Comparison of ENCODE assay signal across 8 mouse cellular contexts in genomic region chr2:39008954-39009365, GRCm38 (mm10). TPM values are rescaled to one million over a fixed set of nuclear protein-coding genes. Genes with fewer than 3 reads are reported as not detected.
DNase-seq lines count a peak whose midpoint lies in the region; ATAC-seq and TF ChIP-seq lines count a peak whose summit lies in the region.

No protein-coding gene starts in this region.

- peak overlapping the region; percentile 97 for H3K9ac ChIP-seq in hindbrain, embryonic 13.5 days
- H3K9ac ChIP-seq in liver, embryonic 13.5 days: peak overlapping the region; percentile 97
- H3K9ac ChIP-seq in neural tube, embryonic 12.5 days: peak overlapping the region; percentile 80

- H3K4me2 ChIP-seq in hindbrain, embryonic 13.5 days: peak overlapping the region; percentile 98
- peak overlapping the region; percentile 94 for H3K4me2 ChIP-seq in liver, embryonic 13.5 days
- peak overlapping the region; percentile 94 for H3K4me2 ChIP-seq in neural tube, embryonic 12.5 days (replicated peaks)

- peak overlapping the region; percentile 96 for H3K27ac ChIP-seq in testis, adult 2 months (ENCODE audit: control insufficient read depth, insufficient read depth, low read depth, low read length)
- peak overlapping the region; percentile 94; the same call in 1 of the 2 replicates for H3K27ac ChIP-seq in hindbrain, embryonic 13.5 days
- H3K27ac ChIP-seq in liver, embryonic 13.5 days: peak overlapping the region; percentile 93
- H3K27ac ChIP-seq in neural tube, embryonic 12.5 days: no peak overlapping the region

- peak overlapping the region; percentile 99 for H3K4me3 ChIP-seq in testis, adult 2 months (ENCODE audit: control insufficient read depth, low read depth, low read length)
- H3K4me3 ChIP-seq in hindbrain, embryonic 13.5 days: peak overlapping the region; percentile 94
- peak overlapping the region; percentile 93 for H3K4me3 ChIP-seq in liver, embryonic 13.5 days (replicated peaks)
- H3K4me3 ChIP-seq in neural tube, embryonic 12.5 days: peak overlapping the region; percentile 88

- peaks cover 2% of the 10 kb centered on the region for H3K36me3 ChIP-seq in testis, adult 2 months (ENCODE audit: control insufficient read depth, insufficient read depth, low read length)
- H3K36me3 ChIP-seq in hindbrain, embryonic 13.5 days: peaks cover 19% of the 10 kb centered on the region
- peaks cover 28% of the 10 kb centered on the region for H3K36me3 ChIP-seq in liver, embryonic 13.5 days
- H3K36me3 ChIP-seq in neural tube, embryonic 12.5 days: peaks cover 12% of the 10 kb centered on the region; the same call in 1 of the 2 replicates

- no peak for ATAC-seq in hindbrain, embryonic 13.5 days (ENCODE audit: low FRiP score)
- no peak for ATAC-seq in liver, embryonic 13.5 days (ENCODE audit: low read depth)
- ATAC-seq in neural tube, embryonic 12.5 days (ENCODE audit: low FRiP score, low read depth): no peak
- ATAC-seq in erythroid progenitor cell, adult 5-6 weeks (replicated peaks; ENCODE audit: low FRiP score, poor library complexity, severe bottlenecking): no peak

- no peak for TF ChIP-seq CTCF in testis, adult 2 months (IDR thresholded peaks at IDR 0.05; ENCODE audit: control insufficient read depth, insufficient read depth, insufficient replicate concordance, low read depth, low read length)

- no peaks in the 10 kb centered on the region for H3K9me3 ChIP-seq in hindbrain, embryonic 13.5 days
- H3K9me3 ChIP-seq in liver, embryonic 13.5 days (replicated peaks): no peaks in the 10 kb centered on the region
- no peaks in the 10 kb centered on the region for H3K9me3 ChIP-seq in neural tube, embryonic 12.5 days

- 36% methylated on average over 3 of the region's 3 CpGs for WGBS in hindbrain, embryonic 13.5 days
- WGBS in liver, embryonic 13.5 days (ENCODE audit: insufficient replicate concordance): 6% methylated on average over 3 of the region's 3 CpGs
- WGBS in neural tube, embryonic 12.5 days: 26% methylated on average over 3 of the region's 3 CpGs

- no peak for TF ChIP-seq POLR2A in testis, adult 2 months (IDR thresholded peaks at IDR 0.05; ENCODE audit: control insufficient read depth, low read depth, low read length)

- no peak for DNase-seq in testis, postnatal 14 days (ENCODE audit: low spot score)
- peak; percentile 45 for DNase-seq in embryo, embryonic 10.5 days (ENCODE audit: low spot score)
- DNase-seq in liver, embryonic 13.5 days: no peak
- no peak for DNase-seq in urinary bladder, adult 2 months (ENCODE audit: low spot score)

- no peaks in the 10 kb centered on the region for H3K27me3 ChIP-seq in testis, adult 2 months (ENCODE audit: control insufficient read depth, insufficient read depth, low read length)
- no peaks in the 10 kb centered on the region for H3K27me3 ChIP-seq in hindbrain, embryonic 13.5 days
- H3K27me3 ChIP-seq in liver, embryonic 13.5 days: no peaks in the 10 kb centered on the region
- H3K27me3 ChIP-seq in neural tube, embryonic 12.5 days (replicated peaks): no peaks in the 10 kb centered on the region

- H3K4me1 ChIP-seq in testis, adult 2 months (ENCODE audit: control insufficient read depth, insufficient read depth, low read length): peaks cover 17% of the 10 kb centered on the region
- peaks cover 56% of the 10 kb centered on the region for H3K4me1 ChIP-seq in hindbrain, embryonic 13.5 days (replicated peaks)
- H3K4me1 ChIP-seq in liver, embryonic 13.5 days (replicated peaks): peaks cover 71% of the 10 kb centered on the region
- peaks cover 30% of the 10 kb centered on the region for H3K4me1 ChIP-seq in neural tube, embryonic 12.5 days

RNA-seq across cellular contexts. Expression of gene Rpl35, which starts 3.5 kb away (rescaled TPM):
- polyA plus RNA-seq in testis, adult 2 months (2012; rRNA removed): 162 and 205 TPM in 2 replicates
- 721 and 760 TPM in 2 replicates for polyA plus RNA-seq in hindbrain, embryonic 13.5 days (2015; fragmentation: Nextera tagmentation; extraction: Ambion mirVana)
- polyA plus RNA-seq in liver, embryonic 13.5 days (2015; fragmentation: Nextera tagmentation; extraction: Ambion mirVana): 845 and 923 TPM in 2 replicates
- polyA plus RNA-seq in neural tube, embryonic 12.5 days (2016; fragmentation: Nextera tagmentation; extraction: Ambion mirVana): 887 and 959 TPM in 2 replicates
- 226 and 288 TPM in 2 replicates for total RNA-seq in erythroid progenitor cell, adult 5-6 weeks (2015; ENCODE audit: low replicate concordance)
- total RNA-seq in erythroid progenitor cell, adult 5-6 weeks (2017; ENCODE audit: low replicate concordance): 201 and 298 TPM in 2 replicates
- polyA plus RNA-seq in urinary bladder, adult 2 months (2012; rRNA removed): 609 and 648 TPM in 2 replicates

RNA-seq across cellular contexts. Expression of gene Arpc5l, which starts 3.8 kb away (rescaled TPM):
- polyA plus RNA-seq in testis, adult 2 months (2012; rRNA removed): 74.6 and 75.7 TPM in 2 replicates
- polyA plus RNA-seq in hindbrain, embryonic 13.5 days (2015; fragmentation: Nextera tagmentation; extraction: Ambion mirVana): 135 TPM in 2 replicates
- polyA plus RNA-seq in liver, embryonic 13.5 days (2015; fragmentation: Nextera tagmentation; extraction: Ambion mirVana): 74.0 and 76.6 TPM in 2 replicates
- 122 and 133 TPM in 2 replicates for polyA plus RNA-seq in neural tube, embryonic 12.5 days (2016; fragmentation: Nextera tagmentation; extraction: Ambion mirVana)
- 31.9 and 56.6 TPM in 2 replicates for total RNA-seq in erythroid progenitor cell, adult 5-6 weeks (2015; ENCODE audit: low replicate concordance)
- total RNA-seq in erythroid progenitor cell, adult 5-6 weeks (2017; ENCODE audit: low replicate concordance): 33.6 and 47.9 TPM in 2 replicates
- 72.3 and 79.9 TPM in 2 replicates for polyA plus RNA-seq in urinary bladder, adult 2 months (2012; rRNA removed)

RNA-seq across cellular contexts. Expression of gene Wdr38, which starts 11.7 kb away (rescaled TPM):
- polyA plus RNA-seq in testis, adult 2 months (2012; rRNA removed): 79.1 and 99.2 TPM in 2 replicates
- polyA plus RNA-seq in hindbrain, embryonic 13.5 days (2015; fragmentation: Nextera tagmentation; extraction: Ambion mirVana): 1.8 and 1.9 TPM in 2 replicates
- 0.66 and 0.76 TPM in 2 replicates for polyA plus RNA-seq in liver, embryonic 13.5 days (2015; fragmentation: Nextera tagmentation; extraction: Ambion mirVana)
- 1.6 and 2.0 TPM in 2 replicates for polyA plus RNA-seq in neural tube, embryonic 12.5 days (2016; fragmentation: Nextera tagmentation; extraction: Ambion mirVana)
- 0.72 TPM in 1 of 2 replicates, not detected in the other for total RNA-seq in erythroid progenitor cell, adult 5-6 weeks (2015; ENCODE audit: low replicate concordance)
- total RNA-seq in erythroid progenitor cell, adult 5-6 weeks (2017; ENCODE audit: low replicate concordance): 0.13 TPM in 1 of 2 replicates, not detected in the other
- 0.88 and 1.1 TPM in 2 replicates for polyA plus RNA-seq in urinary bladder, adult 2 months (2012; rRNA removed)

RNA-seq across cellular contexts. Expression of gene Golga1, which starts 56.4 kb away (rescaled TPM):
- 13.1 and 13.7 TPM in 2 replicates for polyA plus RNA-seq in testis, adult 2 months (2012; rRNA removed)
- polyA plus RNA-seq in hindbrain, embryonic 13.5 days (2015; fragmentation: Nextera tagmentation; extraction: Ambion mirVana): 35.4 and 35.5 TPM in 2 replicates
- polyA plus RNA-seq in liver, embryonic 13.5 days (2015; fragmentation: Nextera tagmentation; extraction: Ambion mirVana): 9.9 and 11.3 TPM in 2 replicates
- polyA plus RNA-seq in neural tube, embryonic 12.5 days (2016; fragmentation: Nextera tagmentation; extraction: Ambion mirVana): 31.4 and 31.5 TPM in 2 replicates
- total RNA-seq in erythroid progenitor cell, adult 5-6 weeks (2015; ENCODE audit: low replicate concordance): 10.1 and 19.8 TPM in 2 replicates
- 29.3 and 31.5 TPM in 2 replicates for total RNA-seq in erythroid progenitor cell, adult 5-6 weeks (2017; ENCODE audit: low replicate concordance)
- polyA plus RNA-seq in urinary bladder, adult 2 months (2012; rRNA removed): 27.6 and 33.4 TPM in 2 replicates

Comparison
In these comparisons a context has a peak if more than half of its experiments do, and no peak if none do; other contexts are left out.
1. RNA of gene Wdr38, which starts 11.7 kb away (polyA plus RNA-seq): 79.1 to 99.2 TPM in testis, adult 2 months; 1.6 to 2.0 TPM in neural tube, embryonic 12.5 days, 1.8 to 1.9 TPM in hindbrain, embryonic 13.5 days, 0.88 to 1.1 TPM in urinary bladder, adult 2 months and 0.66 to 0.76 TPM in liver, embryonic 13.5 days; every median in the first group is over 10 times any median in the second.
2. Peak in every context shown above with its lines, with median percentiles within 50 percentile points of each other: H3K4me3 ChIP-seq, H3K4me2 ChIP-seq and H3K9ac ChIP-seq.